Mouse (Mus musculus) spleen, adult 18-20 months (tissue): ENCODE measurements around the gene Scrt2.
A peak's percentile ranks its signal among the peaks of the same experiment; 100 is the strongest.

Experiments used
- DNase-seq, 2 experiments: peaks; one replicate each; pipeline ENCODE4 v3.0.0; 2022; ENCODE audit warnings: mixed read lengths in 2 of 2

Scrt2 gene

GRCm38 (mm10) chr2:152108702-152109101 lies 27.4 kb downstream of the Scrt2 start:
- DNase-seq, result no peak

- no peak for DNase-seq
Measured at GRCm38 (mm10) chr2:152109386-152109785, 28.1 kb downstream of the Scrt2 start.

- no peak for DNase-seq
Measured at GRCm38 (mm10) chr2:152111311-152111710, 30.0 kb downstream of the Scrt2 start.

GRCm38 (mm10) chr2:152111920-152112319 lies 30.6 kb downstream of the Scrt2 start:
- peak; percentile 46 to 76 for DNase-seq

DNA sequence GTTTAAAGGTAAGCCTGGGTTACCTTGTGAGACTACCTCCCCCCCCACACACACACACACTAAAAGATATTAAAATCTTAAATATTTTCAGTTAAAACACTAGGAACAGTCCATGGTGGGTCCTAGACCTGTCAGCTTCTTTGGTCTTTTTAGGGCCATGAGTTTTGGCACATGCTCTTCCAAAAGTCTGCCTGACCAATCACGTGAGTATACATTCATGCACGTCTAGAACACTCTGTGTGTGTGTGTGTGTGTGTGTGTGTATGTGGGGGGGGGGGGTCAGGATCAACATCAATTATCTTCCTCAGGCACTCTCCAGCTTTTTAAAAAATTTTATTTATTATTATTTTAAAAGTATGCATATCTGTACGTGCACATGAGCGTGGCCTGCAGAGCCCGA lies 31.2 kb downstream of the Scrt2 start:
- no peak for DNase-seq

DNA sequence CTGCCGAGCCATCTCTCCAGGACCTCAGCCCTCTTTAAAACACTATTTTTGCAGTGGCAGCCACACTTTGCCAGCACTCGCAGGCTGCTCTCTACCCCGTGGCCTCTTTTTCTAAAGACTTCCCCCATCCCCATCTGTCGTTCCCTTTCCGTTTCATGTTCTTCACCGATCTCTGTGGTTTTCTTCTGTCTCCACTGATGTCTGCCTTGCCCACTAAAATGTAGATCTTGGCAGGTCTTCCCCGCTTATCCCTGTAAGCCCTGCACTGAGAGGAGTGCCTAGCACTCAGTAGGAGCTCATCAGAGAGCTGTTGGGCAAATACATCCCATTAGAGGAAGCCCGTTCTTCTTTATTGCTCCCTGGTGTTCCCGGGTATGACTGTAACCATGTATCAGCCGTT lies 31.6 kb downstream of the Scrt2 start:
- no peak for DNase-seq

GRCm38 (mm10) chr2:152114057-152114975 lies 33.0 kb downstream of the Scrt2 start:
- no peak for DNase-seq

DNA sequence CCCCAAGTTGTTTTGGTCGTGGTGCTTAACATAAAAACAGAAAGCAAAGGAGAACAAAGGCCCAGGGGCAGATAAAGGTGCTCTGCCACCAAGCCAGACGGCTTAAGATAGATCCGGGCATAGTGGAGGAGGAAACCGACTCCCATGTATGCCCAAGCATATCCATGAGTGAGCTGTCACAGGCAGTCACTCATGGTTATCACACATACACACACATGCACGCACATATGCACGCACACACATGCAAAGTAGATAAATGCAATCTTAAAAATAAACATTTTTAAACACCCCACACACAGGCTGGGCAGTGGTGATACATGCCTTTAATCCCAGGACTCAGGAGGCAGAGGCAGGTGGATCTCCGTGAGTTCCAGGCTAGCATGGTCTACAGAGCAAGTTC lies 36.4 kb downstream of the Scrt2 start:
- no peak for DNase-seq

DNA sequence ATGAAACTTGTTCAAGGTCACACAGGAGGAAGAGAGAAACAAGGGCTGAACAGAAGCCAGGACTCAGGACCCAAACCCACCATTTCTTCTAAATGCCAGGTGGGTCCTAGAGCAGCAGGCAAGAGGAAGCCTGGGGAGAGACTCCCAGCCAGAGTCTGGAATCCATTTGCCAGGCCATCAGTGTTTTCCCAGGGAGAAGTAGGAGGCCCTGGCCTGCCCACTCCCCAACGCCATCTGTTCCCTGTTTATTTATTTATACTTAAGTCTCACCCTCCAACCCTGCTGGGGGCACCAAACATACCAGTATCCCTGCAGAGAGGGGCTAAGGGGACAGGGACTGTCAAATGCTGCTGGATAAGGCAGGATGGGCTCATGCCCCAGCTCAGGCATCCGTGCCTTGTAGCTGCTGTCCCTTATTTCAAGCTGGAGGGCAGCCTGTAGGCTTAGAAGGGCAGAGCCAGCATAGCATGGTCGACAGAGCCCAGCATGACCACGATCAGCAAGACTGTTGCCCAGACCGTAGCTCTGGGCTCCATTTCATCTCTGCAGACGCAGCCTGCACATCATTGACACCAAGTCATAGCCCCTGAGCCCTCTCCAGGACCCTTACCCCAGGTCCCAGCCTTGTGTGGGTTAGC lies 38.0 kb downstream of the Scrt2 start:
- DNase-seq, result no peak

DNA sequence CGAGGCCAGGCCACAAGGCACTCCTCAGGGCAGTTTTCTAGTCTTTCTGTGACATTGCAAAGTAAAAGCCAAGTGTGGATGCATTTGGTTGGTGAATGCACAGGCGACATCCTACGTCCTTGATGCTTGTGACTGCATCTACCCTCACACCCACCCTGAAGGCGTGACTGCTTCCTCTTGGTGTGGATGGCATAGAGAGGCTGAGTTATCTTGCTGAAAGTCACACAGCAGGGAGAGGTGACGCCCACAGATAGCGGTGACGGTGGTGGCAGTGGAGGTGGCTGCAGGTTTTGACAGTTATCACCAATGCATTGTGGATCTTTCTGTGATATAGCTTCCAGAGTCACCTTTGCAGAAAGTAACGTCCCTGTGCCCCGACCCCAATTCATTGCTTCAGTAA lies 41.6 kb downstream of the Scrt2 start:
- DNase-seq, result no peak

GRCm38 (mm10) chr2:152128597-152128996 lies 47.3 kb downstream of the Scrt2 start:
- DNase-seq, result no peak

GRCm38 (mm10) chr2:152129778-152130177 lies 48.4 kb downstream of the Scrt2 start:
- DNase-seq, result no peak

DNA sequence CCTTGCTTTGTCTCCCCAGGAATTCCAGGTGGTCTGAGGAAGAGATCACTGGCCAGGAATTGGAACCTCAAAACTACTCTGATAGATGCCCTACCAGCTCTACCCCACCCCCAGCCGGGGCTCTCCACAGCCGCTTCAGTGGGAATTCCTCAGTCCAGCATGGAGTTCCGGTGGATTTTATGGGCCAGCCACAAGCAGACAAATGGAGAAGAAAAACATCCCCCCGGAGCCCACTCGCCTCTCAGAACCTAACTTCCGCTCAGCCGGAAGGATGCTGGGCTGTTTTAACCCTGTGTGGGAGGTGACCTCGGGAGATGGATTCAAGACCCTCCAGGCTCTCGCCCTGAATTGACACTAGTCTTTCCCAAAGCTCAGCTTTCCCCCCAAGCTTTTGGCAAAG lies 50.7 kb downstream of the Scrt2 start:
- DNase-seq, result no peak

DNA sequence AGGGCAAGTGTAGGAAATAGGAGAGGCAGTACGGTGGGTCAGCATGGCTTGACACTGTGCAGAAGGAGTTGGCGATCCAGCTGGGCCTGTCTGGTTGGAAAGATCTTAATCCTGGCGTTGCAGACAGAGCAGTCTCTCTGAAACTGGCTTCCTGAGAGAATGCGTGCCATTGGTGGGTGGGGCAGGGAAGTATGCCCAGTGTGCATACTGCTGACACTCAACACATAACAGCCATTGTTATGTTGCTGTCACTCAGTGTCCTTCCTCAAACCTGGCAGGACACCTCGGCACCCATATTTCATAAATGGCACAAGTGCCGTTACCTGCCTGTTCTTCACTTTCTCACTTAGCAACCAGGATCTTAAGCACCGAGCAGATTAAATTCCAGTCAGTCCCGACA lies 51.4 kb downstream of the Scrt2 start:
- no peak for DNase-seq

DNA sequence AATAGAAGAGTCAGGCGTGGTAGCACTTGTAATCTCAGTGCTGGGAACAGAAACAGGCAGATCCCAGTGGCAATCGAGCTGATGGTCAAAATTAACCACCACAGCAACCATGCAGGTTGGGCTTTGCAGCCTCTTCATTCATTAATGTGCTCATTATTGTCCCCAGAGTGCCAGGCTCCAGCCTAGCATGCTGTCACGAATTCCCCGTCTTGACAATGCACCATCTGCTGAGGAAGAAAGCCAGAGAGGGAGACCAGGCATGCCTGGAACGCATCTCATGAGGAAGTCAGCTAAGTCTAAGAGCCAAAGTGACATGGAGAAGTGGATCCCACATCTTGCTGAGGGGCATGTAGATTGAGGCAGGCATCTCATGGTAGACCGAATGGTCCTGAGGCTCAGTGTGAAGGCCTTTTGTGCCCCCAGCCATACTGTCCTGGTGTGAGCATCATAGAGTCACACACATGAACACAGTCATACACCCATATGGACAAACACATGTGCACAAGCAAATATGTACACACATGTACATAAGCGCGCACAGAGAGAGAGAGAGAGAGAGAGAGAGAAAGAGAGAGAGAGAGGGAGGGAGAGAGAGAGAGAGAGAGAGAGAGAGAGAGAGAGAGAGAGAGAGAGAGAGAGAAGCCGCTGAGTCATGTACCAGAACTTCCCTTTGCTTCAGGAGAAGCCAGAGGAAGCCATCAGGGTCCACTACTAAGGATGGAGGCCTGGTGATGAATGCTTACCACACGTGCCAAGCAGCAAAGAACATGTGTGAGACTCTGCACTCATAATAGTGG lies 58.1 kb downstream of the Scrt2 start:
- no peak for DNase-seq

- DNase-seq, result no peak
Measured at GRCm38 (mm10) chr2:152140941-152141340, 59.6 kb downstream of the Scrt2 start.

DNA sequence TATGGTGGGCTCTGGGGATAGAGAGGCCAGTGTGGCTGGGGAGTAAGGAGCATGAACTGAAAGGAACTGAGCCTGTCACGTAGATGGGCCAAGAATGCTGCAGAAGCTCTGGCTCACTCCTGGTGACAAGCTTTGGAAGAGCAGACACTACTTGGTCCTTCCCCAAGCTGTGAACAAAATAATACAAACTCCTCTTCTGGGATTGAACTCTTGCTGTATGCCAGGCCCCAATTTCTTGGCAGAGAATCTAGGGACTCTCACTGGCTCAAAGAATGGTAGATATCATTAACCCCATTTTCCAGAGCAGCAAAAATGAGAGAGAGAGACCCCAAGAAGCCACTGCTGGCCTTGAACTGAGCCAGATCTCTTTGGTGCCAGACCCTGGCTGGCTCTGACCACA lies 60.2 kb downstream of the Scrt2 start:
- no peak for DNase-seq

GRCm38 (mm10) chr2:152142046-152142445 lies 60.7 kb downstream of the Scrt2 start:
- no peak for DNase-seq

- DNase-seq, result no peak
Measured at GRCm38 (mm10) chr2:152142571-152142970, 61.2 kb downstream of the Scrt2 start.

DNA sequence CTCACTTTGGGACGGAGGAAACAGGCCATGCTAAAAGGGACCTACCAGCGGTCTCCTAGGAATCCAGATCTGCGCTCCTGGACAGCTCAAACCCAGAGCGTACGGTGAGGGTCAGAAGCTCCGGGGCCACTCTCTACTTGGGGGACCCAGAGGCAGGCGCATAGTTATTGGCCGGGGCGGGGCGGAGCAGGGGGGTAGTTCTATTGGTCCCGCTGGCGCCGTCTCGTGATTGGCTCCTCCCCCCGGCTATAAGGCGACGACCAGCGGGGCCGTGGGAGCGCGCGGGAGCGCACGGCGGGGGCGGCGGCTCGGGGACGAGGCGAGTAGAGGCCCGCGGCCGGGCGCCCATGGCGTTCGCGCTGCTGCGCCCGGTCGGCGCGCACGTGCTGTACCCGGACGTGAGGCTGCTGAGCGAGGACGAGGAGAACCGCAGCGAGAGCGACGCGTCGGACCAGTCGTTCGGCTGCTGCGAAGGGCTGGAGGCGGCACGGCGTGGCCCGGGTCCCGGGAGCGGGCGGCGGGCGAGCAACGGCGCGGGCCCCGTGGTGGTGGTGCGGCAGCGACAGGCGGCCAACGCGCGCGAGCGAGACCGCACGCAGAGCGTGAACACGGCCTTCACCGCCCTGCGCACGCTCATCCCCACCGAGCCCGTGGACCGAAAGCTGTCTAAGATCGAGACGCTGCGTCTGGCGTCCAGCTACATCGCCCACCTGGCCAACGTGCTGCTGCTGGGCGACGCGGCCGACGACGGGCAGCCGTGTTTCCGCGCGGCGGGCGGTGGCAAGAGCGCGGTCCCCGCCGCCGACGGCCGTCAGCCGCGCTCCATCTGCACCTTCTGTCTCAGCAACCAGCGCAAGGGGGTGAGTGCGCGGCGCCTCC lies 62.2 kb downstream of the Scrt2 start, which contains the start of gene Tcf15:
Gene Tcf15, plus strand, starts transcription at position 283 of the 879 bp plus-strand sequence.
- DNase-seq, result no peak

- DNase-seq, result no peak
Measured at GRCm38 (mm10) chr2:152144158-152144450, 62.8 kb downstream of the Scrt2 start.

DNA sequence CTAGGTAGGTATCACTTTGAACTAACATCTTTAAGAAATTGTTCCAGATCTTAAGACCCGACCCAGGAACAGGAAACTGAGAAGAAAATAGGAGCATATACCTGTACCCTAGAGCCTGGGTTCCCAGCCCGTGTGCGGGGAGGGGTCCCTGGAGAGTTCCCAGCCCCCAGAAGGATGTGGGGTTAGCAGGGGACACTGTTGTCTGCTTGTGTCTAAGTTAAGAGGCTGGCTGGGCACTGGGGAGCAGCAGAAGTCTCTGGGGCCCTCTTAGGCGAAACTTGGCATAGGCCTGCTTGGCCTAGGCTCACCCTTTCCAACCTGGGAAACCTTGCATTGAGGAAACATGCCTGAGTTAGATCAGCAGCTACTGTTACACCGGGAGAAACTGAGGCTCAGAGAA lies 63.2 kb downstream of the Scrt2 start:
- no peak for DNase-seq
